In genomic region chr7:3373754-3374153, GRCm38 (mm10) we compare ENCODE assay signal across 19 mouse cellular contexts. TPM values are rescaled to one million over a fixed set of nuclear protein-coding genes. Genes with fewer than 3 reads are reported as not detected.
"Had no signal": no experiment of that assay in that cellular context is flagged by ENCODE, and none has a peak within 500 bp of the region (broad histone marks: within the 10 kb centered on the region; RNA-seq: fewer than 3 reads in every experiment).

No protein-coding gene starts in this region.

- DNase-seq: kidney, postnatal 10 days; kidney, postnatal 36 days; liver; midbrain, embryonic 14.5 days; thymus, adult 18-20 months; thymus, postnatal 36 days had no signal

- ATAC-seq: intestine, postnatal 0 days; liver, embryonic 12.5 days had no signal

- H3K4me3 ChIP-seq: kidney, embryonic 15.5 days; limb, embryonic 10.5 days; limb, embryonic 13.5 days; liver, embryonic 12.5 days; liver, embryonic 15.5 days had no signal

- H3K4me1 ChIP-seq: limb, embryonic 10.5 days; limb, embryonic 13.5 days; liver, embryonic 12.5 days; liver, embryonic 15.5 days had no signal

RNA-seq across cellular contexts. Expression of gene Cacng8, which starts 16.7 kb away (rescaled TPM):
- total RNA-seq: megakaryocyte progenitor cell, adult 5-6 weeks; megakaryocyte-erythroid progenitor cell, adult 5-6 weeks had no signal
- polyA plus RNA-seq: liver, embryonic 15.5 days had no signal

RNA-seq across cellular contexts. Expression of gene Cacng7, which starts 41.0 kb away (rescaled TPM):
- total RNA-seq: megakaryocyte progenitor cell, adult 5-6 weeks; megakaryocyte-erythroid progenitor cell, adult 5-6 weeks had no signal

RNA-seq across cellular contexts. Expression of gene Cacng6, which starts 50.2 kb away (rescaled TPM):
- total RNA-seq: megakaryocyte progenitor cell, adult 5-6 weeks; megakaryocyte-erythroid progenitor cell, adult 5-6 weeks; midbrain, postnatal 0 days had no signal
- polyA plus RNA-seq: intestine, embryonic 14.5 days; midbrain, embryonic 11.5 days; midbrain, embryonic 14.5 days; small intestine, adult 2 months; urinary bladder, adult 2 months had no signal
